Mouse (Mus musculus) midbrain, embryonic 12.5 days (tissue): ENCODE measurements at regions not wholly inside any gene's neighbourhood (a gene's known extent, or its start where the extent isn't known, plus 50 kb on each side); places are given as distances from the start of the nearest gene placed in this dataset.
A peak's percentile ranks its signal among the peaks of the same experiment; 100 is the strongest.

ENCODE experiments used
- ATAC-seq: fragments of 200-750 bp; cut with Nextera tagmentation; 2 replicates; pipeline ENCODE4 v1.8.0; 2017; ENCODE audit warnings: low read depth, moderate TSS enrichment, moderate library complexity; ENCODE audit not compliant: low FRiP score
- H3K27ac ChIP-seq: fragments of 300-500 bp; sonication (generic); replicated peaks from 2 replicates; pipeline ENCODE4 v1.5.1; 2016; ENCODE audit warnings: mild to moderate bottlenecking
- H3K27me3 ChIP-seq: fragments of 300-500 bp; sonication (generic); 2 replicates; pipeline ENCODE4 v1.6.1; 2016; ENCODE audit warnings: mild to moderate bottlenecking
- H3K36me3 ChIP-seq: fragments of 300-500 bp; sonication (generic); 2 replicates; pipeline ENCODE4 v1.6.1; 2016
- H3K4me1 ChIP-seq: fragments of 300-500 bp; sonication (generic); 2 replicates; pipeline ENCODE4 v1.6.1; 2016
- H3K4me2 ChIP-seq: fragments of 300-500 bp; sonication (generic); replicated peaks from 2 replicates; pipeline ENCODE4 v1.6.1; 2016; ENCODE audit warnings: mild to moderate bottlenecking, moderate library complexity
- H3K4me3 ChIP-seq: fragments of 300-500 bp; sonication (generic); 2 replicates; pipeline ENCODE4 v1.5.1; 2016; ENCODE audit warnings: mild to moderate bottlenecking
- H3K9ac ChIP-seq: fragments of 300-500 bp; sonication (generic); replicated peaks from 2 replicates; pipeline ENCODE4 v1.6.1; 2016; ENCODE audit warnings: mild to moderate bottlenecking, moderate library complexity
- H3K9me3 ChIP-seq: fragments of 300-500 bp; sonication (generic); 2 replicates; pipeline ENCODE4 v1.6.1; 2016; ENCODE audit warnings: mild to moderate bottlenecking
- WGBS: fragments of 180-500 bp; shearing (Covaris S2); methylation state at CpG from one replicate; pipeline ENCODE4 v1.1.7; 2016; 5-methylcytosine and 5-hydroxymethylcytosine counted together

DNA sequence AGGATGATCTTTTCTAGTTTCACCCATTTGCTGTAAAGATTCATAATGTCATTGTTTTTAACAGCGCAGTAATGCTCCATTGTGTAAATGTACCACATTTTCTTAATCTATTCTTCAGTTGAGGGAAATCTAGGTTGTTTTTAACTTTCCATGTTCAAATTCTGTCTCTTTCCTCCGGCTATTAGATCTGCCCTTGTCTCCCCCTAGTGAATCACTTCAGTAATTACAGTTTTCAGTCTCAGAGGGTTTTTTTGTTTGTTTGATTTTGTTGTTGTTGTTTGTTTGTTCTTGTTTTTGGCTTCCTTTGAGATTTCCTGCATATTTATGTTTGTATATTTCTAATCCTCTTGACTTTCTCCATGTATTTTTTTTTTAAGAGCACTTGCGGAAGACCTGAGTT lies 194.8 kb upstream of the Thsd7b start:
- WGBS: 69% methylated on average over 3 of the region's 3 CpGs

GRCm38 (mm10) chr1:129057182-129057581 lies 215.9 kb upstream of the Thsd7b start:
- WGBS: 83% methylated on average over 6 of the region's 6 CpGs

More for the DNA sequence above, 194.8 kb upstream of the Thsd7b start:
- Histone ChIP-seq H3K4me2 (no peak overlapping the region), H3K4me1 (no peaks in the 10 kb centered on the region), H3K27ac (no peak overlapping the region), H3K27me3 (no peaks in the 10 kb centered on the region), H3K9ac (no peak overlapping the region), H3K4me3 (no peak overlapping the region), H3K9me3 (no peaks in the 10 kb centered on the region), H3K36me3 (no peaks in the 10 kb centered on the region)
- ATAC-seq: no peak

GRCm38 (mm10) chr1:129055252-129055651 lies 217.8 kb upstream of the Thsd7b start:
- no peaks in the 10 kb centered on the region for H3K4me1 ChIP-seq
- H3K27me3 ChIP-seq: no peaks in the 10 kb centered on the region
- no peak overlapping the region for H3K4me3 ChIP-seq
- no peak for ATAC-seq
- no peak overlapping the region for H3K9ac ChIP-seq
- H3K36me3 ChIP-seq: no peaks in the 10 kb centered on the region
- H3K27ac ChIP-seq: no peak overlapping the region
- no peak overlapping the region for H3K4me2 ChIP-seq
- no peaks in the 10 kb centered on the region for H3K9me3 ChIP-seq

More at GRCm38 (mm10) chr1:129057182-129057581, 215.9 kb upstream of the Thsd7b start:
- no peaks in the 10 kb centered on the region for H3K4me1 ChIP-seq
- no peak for ATAC-seq
- no peak overlapping the region for H3K4me2 ChIP-seq
- H3K36me3 ChIP-seq: no peaks in the 10 kb centered on the region
- no peaks in the 10 kb centered on the region for H3K9me3 ChIP-seq
- no peak overlapping the region for H3K9ac ChIP-seq
- no peak overlapping the region for H3K4me3 ChIP-seq
- no peak overlapping the region for H3K27ac ChIP-seq
- H3K27me3 ChIP-seq: no peaks in the 10 kb centered on the region

DNA sequence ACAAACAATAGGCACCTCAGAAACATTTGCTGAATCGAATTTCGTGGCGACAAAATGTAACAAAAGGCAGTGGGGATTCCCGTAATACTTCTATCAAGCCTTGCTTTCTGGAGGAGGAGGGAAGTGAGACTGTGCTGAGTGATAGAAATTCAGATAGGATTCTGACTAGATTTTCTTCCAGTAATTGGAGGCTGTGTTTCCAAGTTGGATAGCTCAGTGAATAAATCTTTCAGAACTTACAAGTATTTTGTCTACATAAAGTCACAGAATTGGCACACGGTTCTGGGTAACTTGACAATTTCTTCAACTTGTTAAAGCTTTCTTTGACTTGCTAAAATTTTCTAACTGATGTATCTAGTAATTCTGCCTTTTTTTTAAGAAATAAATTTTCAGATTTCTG lies 239.4 kb upstream of the Thsd7b start:
- Histone ChIP-seq H3K4me3 (no peak overlapping the region), H3K9ac (no peak overlapping the region), H3K9me3 (no peaks in the 10 kb centered on the region), H3K27me3 (no peaks in the 10 kb centered on the region), H3K4me2 (no peak overlapping the region), H3K27ac (no peak overlapping the region), H3K36me3 (no peaks in the 10 kb centered on the region), H3K4me1 (no peaks in the 10 kb centered on the region)
- 59% methylated on average over 5 of the region's 5 CpGs for WGBS
- ATAC-seq: no peak

DNA sequence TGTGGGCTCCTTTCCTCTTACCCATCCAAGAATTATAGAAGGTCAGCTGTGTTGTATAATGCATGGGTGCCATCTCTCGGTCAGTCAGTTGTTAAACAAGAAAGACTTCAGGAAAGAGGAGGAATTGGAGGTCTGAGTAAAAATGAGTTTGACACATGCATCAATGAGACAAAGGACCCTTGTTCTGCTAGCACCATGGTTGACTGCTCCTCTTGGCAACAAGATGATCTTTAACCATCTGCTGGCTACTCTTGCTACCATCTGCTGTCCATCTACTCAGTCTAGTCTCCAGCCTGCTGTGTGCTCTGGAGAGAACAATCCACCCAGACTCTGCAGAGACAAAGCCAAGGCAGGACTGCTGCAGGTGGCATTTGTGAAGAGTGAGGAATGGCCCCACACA lies 267.2 kb upstream of the Thsd7b start:
- H3K27ac ChIP-seq: no peak overlapping the region
- 0 out of 2 replicates have a peak, but pooled peaks have one; percentile 30 for ATAC-seq

DNA sequence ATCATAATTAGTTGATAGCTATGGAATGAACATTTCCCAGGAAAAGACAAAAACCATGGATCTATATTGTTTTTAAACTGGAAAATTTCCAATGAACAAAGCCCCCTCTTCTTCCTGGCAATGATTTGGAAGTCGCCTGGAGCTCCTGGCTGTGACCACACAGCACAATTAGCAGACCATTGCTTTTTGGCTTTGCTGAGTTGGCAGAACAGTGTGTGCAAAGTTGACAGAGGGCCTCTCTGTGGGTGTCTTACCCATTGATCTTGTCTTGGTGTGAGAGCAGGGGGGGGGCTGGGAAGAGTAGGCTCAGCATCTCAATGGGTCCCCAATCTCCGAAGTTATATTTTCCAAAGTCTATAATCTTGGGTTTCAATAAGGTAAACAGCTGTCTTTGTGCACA lies 270.8 kb upstream of the Thsd7b start:
- no peak for ATAC-seq
- H3K9ac ChIP-seq: no peak overlapping the region
- no peak overlapping the region for H3K27ac ChIP-seq
- H3K9me3 ChIP-seq: no peaks in the 10 kb centered on the region
- H3K4me3 ChIP-seq: no peak overlapping the region
- WGBS: 77% methylated on average over 2 of the region's 2 CpGs
- no peaks in the 10 kb centered on the region for H3K27me3 ChIP-seq
- no peaks in the 10 kb centered on the region for H3K36me3 ChIP-seq
- H3K4me1 ChIP-seq: no peaks in the 10 kb centered on the region
- no peak overlapping the region for H3K4me2 ChIP-seq

More for the DNA sequence above, 267.2 kb upstream of the Thsd7b start:
- H3K9ac ChIP-seq: no peak overlapping the region
- no peak overlapping the region for H3K4me2 ChIP-seq
- 65% methylated on average over 1 of the region's 1 CpGs for WGBS
- H3K9me3 ChIP-seq: no peaks in the 10 kb centered on the region
- H3K4me1 ChIP-seq: no peaks in the 10 kb centered on the region
- no peaks in the 10 kb centered on the region for H3K36me3 ChIP-seq
- H3K27me3 ChIP-seq: no peaks in the 10 kb centered on the region
- no peak overlapping the region for H3K4me3 ChIP-seq

GRCm38 (mm10) chr1:129001766-129002165 lies 271.3 kb upstream of the Thsd7b start:
- no peak for ATAC-seq
- Histone ChIP-seq H3K27ac (no peak overlapping the region), H3K4me3 (no peak overlapping the region)

GRCm38 (mm10) chr1:128999741-129000517 lies 273.2 kb upstream of the Thsd7b start:
- Histone ChIP-seq H3K4me3 (no peak overlapping the region), H3K4me1 (no peaks in the 10 kb centered on the region)
- WGBS: 78% methylated on average over 5 of the region's 5 CpGs

More at GRCm38 (mm10) chr1:129001766-129002165, 271.3 kb upstream of the Thsd7b start:
- Histone ChIP-seq H3K9ac (no peak overlapping the region), H3K36me3 (no peaks in the 10 kb centered on the region), H3K4me2 (no peak overlapping the region), H3K9me3 (no peaks in the 10 kb centered on the region), H3K4me1 (no peaks in the 10 kb centered on the region), H3K27me3 (no peaks in the 10 kb centered on the region)

GRCm38 (mm10) chr1:128994655-128995054 lies 278.4 kb upstream of the Thsd7b start:
- H3K4me2 ChIP-seq: no peak overlapping the region
- WGBS: 72% methylated on average over 6 of the region's 6 CpGs
- no peak for ATAC-seq

More at GRCm38 (mm10) chr1:128999741-129000517, 273.2 kb upstream of the Thsd7b start:
- Histone ChIP-seq H3K9me3 (no peaks in the 10 kb centered on the region), H3K27ac (no peak overlapping the region), H3K4me2 (no peak overlapping the region), H3K36me3 (no peaks in the 10 kb centered on the region), H3K27me3 (no peaks in the 10 kb centered on the region), H3K9ac (no peak overlapping the region)
- ATAC-seq: no peak

GRCm38 (mm10) chr1:128983411-128983810 lies 289.7 kb upstream of the Thsd7b start:
- Histone ChIP-seq H3K9me3 (no peaks in the 10 kb centered on the region), H3K4me1 (no peaks in the 10 kb centered on the region), H3K27me3 (no peaks in the 10 kb centered on the region), H3K4me3 (no peak overlapping the region), H3K36me3 (no peaks in the 10 kb centered on the region), H3K9ac (no peak overlapping the region), H3K4me2 (no peak overlapping the region), H3K27ac (no peak overlapping the region)
- no peak for ATAC-seq
- 95% methylated on average over 2 of the region's 2 CpGs for WGBS

More at GRCm38 (mm10) chr1:128994655-128995054, 278.4 kb upstream of the Thsd7b start:
- H3K27ac ChIP-seq: no peak overlapping the region
- no peaks in the 10 kb centered on the region for H3K36me3 ChIP-seq
- no peak overlapping the region for H3K9ac ChIP-seq
- H3K9me3 ChIP-seq: no peaks in the 10 kb centered on the region
- peaks cover 8% of the 10 kb centered on the region; the same call in 1 of the 2 replicates for H3K4me1 ChIP-seq
- peaks cover 6% of the 10 kb centered on the region; the same call in 1 of the 2 replicates for H3K27me3 ChIP-seq
- H3K4me3 ChIP-seq: no peak overlapping the region

- no peak for ATAC-seq
- H3K9ac ChIP-seq: no peak overlapping the region
- no peak overlapping the region for H3K4me2 ChIP-seq
- H3K9me3 ChIP-seq: no peaks in the 10 kb centered on the region
- H3K4me3 ChIP-seq: no peak overlapping the region
- H3K27ac ChIP-seq: no peak overlapping the region
- no peaks in the 10 kb centered on the region for H3K36me3 ChIP-seq
- 79% methylated on average over 1 of the region's 1 CpGs for WGBS
- H3K27me3 ChIP-seq: no peaks in the 10 kb centered on the region
- H3K4me1 ChIP-seq: peaks cover 3% of the 10 kb centered on the region; the same call in 1 of the 2 replicates
Observed at GRCm38 (mm10) chr1:128975586-128975985, 297.5 kb upstream of the Thsd7b start.

DNA sequence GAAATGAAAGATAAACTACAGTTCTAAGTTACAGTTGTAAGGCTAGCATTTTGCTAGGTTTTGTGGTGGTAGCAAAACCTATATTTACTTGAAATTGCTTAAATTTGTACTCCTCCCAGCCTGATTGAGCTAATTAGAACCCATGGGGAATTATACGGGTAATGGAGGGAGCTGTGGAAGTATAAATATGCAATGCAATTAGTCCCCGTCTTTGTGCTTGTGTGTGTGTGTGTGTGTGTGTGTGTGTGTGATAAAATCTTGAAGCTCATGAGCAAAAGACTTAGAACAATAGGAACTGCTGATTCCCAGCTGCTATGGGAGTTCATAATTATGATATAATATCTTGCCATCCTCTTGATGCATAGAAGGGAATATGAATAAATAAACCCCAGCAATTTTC lies 321.7 kb upstream of the Thsd7b start:
- WGBS: 71% methylated on average over 2 of the region's 2 CpGs
- no peak overlapping the region for H3K27ac ChIP-seq
- H3K27me3 ChIP-seq: no peaks in the 10 kb centered on the region
- H3K4me1 ChIP-seq: no peaks in the 10 kb centered on the region
- no peak overlapping the region for H3K9ac ChIP-seq
- H3K36me3 ChIP-seq: no peaks in the 10 kb centered on the region
- no peak overlapping the region for H3K4me2 ChIP-seq
- no peaks in the 10 kb centered on the region for H3K9me3 ChIP-seq
- H3K4me3 ChIP-seq: no peak overlapping the region
- ATAC-seq: no peak
